Mouse (Mus musculus) liver, adult (tissue): ENCODE results near the gene Gemin7.
A peak's percentile ranks its signal among the peaks of the same experiment; 100 is the strongest.

Experiments used
- GATA4 ChIP-seq: IDR thresholded peaks from 2 replicates; pipeline ENCODE4 v1.6.1; 2014; ENCODE audit warnings: mild to moderate bottlenecking, low read length; ENCODE audit not compliant: insufficient replicate concordance

The Gemin7 gene

GRCm38 (mm10) chr7:19561765-19562642 lies 15.4 kb downstream of the Gemin7 start:
- no peak for TF ChIP-seq GATA4

DNA sequence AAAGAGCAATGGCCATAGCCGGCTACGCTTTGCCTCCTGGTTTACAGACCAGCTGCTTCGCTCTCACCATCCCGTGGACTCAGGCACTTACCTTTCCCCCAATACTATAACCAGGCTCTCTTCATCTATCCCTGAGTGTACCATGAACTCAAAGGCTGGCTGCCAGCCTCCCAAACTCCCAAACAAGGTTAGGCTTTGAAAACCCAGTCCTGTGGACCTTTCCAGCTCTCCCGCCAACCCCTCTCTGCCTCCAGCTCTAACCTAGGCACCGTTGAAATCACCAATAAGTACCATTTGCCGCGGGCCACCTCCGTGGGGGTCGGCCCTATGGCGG lies 16.0 kb downstream of the Gemin7 start:
- TF ChIP-seq GATA4 = no peak

GRCm38 (mm10) chr7:19560491-19561260 lies 16.7 kb downstream of the Gemin7 start:
- no peak for TF ChIP-seq GATA4

GRCm38 (mm10) chr7:19558965-19559364 lies 18.4 kb downstream of the Gemin7 start:
- no peak for TF ChIP-seq GATA4

GRCm38 (mm10) chr7:19557982-19558900 lies 19.2 kb downstream of the Gemin7 start:
- no peak for TF ChIP-seq GATA4

GRCm38 (mm10) chr7:19557086-19557485 lies 20.3 kb downstream of the Gemin7 start:
- no peak for TF ChIP-seq GATA4

DNA sequence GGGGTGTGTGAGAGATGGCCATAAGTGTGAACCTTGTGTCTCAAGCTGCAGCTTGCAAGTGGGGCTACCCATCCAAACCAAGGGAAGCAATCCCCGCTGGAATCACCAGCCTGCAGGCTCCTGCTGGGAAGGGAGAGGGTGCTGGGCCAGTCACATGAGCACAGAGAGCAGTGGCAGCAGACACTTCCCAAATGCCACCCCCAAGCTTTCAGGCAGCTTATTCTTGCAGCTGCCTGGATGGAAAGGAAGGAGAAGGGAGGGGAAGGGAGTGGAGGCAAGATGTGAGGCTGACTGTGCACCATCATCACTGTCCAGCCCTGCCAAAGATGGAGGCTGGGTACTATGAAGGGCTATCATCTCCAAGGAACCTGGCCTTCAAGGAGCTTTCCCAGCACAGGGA lies 23.2 kb downstream of the Gemin7 start:
- TF ChIP-seq GATA4 = no peak

- TF ChIP-seq GATA4 = no peak
Observed at GRCm38 (mm10) chr7:19552443-19552842, 25.0 kb downstream of the Gemin7 start.

GRCm38 (mm10) chr7:19551634-19552033 lies 25.8 kb downstream of the Gemin7 start:
- TF ChIP-seq GATA4 = peak; percentile 43; the same call in 1 of the 2 replicates

DNA sequence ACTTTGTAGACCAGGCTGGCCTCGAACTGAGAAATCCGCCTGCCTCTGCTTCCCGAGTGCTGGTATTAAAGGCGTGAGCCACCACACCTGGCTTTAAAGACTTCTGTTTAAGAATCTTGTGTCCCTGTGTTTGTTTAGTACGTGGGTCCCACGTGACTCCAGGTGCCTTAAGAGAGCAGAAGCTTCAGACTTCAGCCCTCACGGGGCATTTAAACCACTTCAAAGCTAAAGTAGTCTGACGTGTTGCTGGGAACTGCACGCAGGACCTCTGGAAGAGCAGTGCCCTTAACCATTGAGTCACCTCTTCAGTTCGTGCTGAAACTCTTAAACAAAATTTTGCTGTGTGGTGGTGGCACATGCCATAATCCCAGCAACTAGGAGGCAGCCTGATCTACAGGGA lies 28.0 kb downstream of the Gemin7 start:
- no peak for TF ChIP-seq GATA4

DNA sequence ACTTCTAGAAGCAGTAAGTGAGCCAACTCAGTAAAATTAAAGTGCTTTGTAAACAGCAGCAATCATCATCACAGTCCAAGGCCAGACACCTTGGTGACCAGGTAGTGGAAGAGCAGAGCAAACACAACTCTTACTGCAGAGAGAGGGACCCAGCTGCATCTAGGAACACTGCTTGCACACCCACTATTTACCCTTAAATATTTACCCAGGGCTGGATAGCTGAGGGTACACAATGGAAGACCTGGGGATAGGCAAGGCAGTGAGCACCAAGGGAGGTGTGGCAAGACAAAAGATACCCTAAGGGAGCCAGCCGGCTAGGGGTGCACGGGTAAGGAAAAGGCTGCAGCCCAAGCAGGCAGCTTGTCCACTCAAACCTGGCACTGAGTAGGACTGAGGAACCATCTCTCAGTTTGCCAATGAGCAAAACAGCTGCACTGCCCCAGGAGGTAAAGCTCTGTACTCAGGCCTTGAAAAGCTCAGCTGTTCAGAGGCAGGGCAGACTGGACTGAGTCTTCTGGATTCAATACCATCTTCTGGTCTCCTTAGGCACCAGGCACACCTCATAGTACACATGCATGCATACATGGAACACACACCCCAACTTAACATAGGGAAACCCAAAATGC lies 29.9 kb downstream of the Gemin7 start:
- no peak for TF ChIP-seq GATA4

DNA sequence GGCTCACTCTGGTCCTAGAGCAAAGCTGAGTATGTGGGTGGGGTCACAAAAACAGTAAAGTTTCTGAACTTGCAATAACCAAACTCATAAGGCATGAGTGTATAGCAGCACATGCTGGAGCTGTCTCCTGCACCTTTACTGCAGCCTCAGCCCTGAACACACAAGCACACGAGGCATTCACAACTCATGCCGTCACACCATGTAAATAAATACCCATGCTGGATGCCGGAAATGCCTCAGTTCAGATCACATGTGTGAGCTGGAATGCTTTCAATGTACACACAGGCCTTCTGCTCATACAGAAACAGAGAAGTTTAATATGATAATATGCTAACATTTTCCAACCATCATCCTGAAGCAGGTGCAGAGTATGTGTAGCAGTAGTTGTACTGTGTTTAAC lies 31.4 kb downstream of the Gemin7 start:
- TF ChIP-seq GATA4 = no peak

GRCm38 (mm10) chr7:19543584-19543983 lies 33.8 kb downstream of the Gemin7 start:
- TF ChIP-seq GATA4 = no peak

DNA sequence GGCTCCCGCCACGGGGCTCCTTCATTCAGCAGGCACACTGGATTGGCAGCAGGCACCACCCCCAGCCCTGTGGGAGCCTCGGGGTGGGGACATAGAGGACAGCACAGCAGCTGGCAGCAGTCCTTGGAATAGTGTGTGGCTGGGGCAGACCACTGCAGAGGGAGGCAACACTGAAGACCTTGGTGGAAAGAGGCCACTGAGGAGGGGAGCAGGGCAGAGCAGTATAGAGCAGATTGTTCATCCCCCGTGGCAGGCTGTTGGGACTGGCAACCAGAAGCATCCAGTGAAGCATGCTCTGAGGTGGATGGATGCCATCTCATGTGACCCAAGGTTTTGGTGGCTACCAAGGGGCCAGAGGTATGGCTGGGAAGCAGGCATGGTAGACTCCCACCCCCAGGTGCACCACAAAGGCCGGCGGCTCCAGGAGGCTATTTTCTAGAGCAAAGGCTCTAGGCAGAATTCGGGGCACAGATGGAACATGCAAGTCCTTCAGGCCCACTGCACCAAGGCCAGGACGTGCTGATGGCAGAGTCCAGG lies 35.2 kb downstream of the Gemin7 start:
- no peak for TF ChIP-seq GATA4

DNA sequence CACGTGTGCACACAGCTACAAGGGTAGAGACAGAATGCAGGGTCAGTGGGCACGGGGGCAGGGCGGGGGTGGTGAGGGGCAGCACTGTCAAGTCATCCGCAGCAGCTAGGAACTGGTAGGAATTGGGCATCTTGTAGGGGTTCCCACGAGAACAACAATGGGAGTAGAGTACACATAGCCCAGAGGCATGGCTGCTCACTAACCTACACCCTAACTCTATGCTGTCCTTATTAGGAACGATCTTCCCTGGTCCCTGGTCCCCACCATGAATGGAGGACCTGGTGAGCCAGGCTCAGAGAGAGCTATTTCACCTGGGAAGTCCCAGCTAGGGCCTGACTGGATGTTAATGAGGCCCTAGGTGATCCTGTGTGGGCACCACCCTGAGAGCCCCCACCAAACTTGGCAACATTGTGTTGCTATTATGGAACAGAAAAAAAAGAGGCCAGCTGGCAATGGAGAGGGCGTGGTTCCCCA lies 35.7 kb downstream of the Gemin7 start:
- TF ChIP-seq GATA4 = no peak
